Mouse (Mus musculus) liver, adult 2 months (tissue): ENCODE measurements at regions not wholly inside any gene's neighbourhood (a gene's known extent, or its start where the extent isn't known, plus 50 kb on each side); places are given as distances from the start of the nearest gene placed in this dataset.

ENCODE experiments used
- CTCF ChIP-seq: fragments of 200-500 bp; IDR thresholded peaks from 2 replicates; pipeline ENCODE4 v1.5.1; 2011; ENCODE audit warnings: low read depth, low read length, control low read depth
- POLR2A ChIP-seq: fragments of 200-500 bp; IDR thresholded peaks from 2 replicates; pipeline ENCODE4 v1.6.1; 2011; ENCODE audit warnings: low read length, control low read depth; ENCODE audit not compliant: insufficient read depth; ENCODE audit errors: extremely low read depth

- TF ChIP-seq CTCF (no peak), POLR2A (no peak)
Measured at GRCm38 (mm10) chr16:91976194-91976805, 81.8 kb upstream of the Mrps6 start.
